Mouse (Mus musculus) myocyte (in vitro differentiated cells): ENCODE results near the gene Rnf115. TPM values are rescaled to one million over a fixed set of nuclear protein-coding genes. Genes with fewer than 3 reads are reported as not detected.

Experiments
- H3K27me3 ChIP-seq: one replicate; pipeline ENCODE4 v1.6.1; 2011; ENCODE audit not compliant: control insufficient read depth, insufficient read depth, insufficient read length
- H3K36me3 ChIP-seq: one replicate; pipeline ENCODE4 v1.6.1; 2011; ENCODE audit not compliant: control insufficient read depth, insufficient read depth
- H3K4me2 ChIP-seq: one replicate; pipeline ENCODE4 v1.6.1; 2011; ENCODE audit warnings: low read depth, control low read depth
- H3K4me3 ChIP-seq: one replicate; pipeline ENCODE4 v1.5.1; 2011; ENCODE audit warnings: mild to moderate bottlenecking, control low read depth, moderate library complexity
- H3K79me2 ChIP-seq: one replicate; pipeline ENCODE4 v1.6.1; 2011; ENCODE audit not compliant: control insufficient read depth, insufficient read depth
- H3ac ChIP-seq: one replicate; pipeline ENCODE4 v1.6.1; 2011; ENCODE audit not compliant: control insufficient read depth, insufficient read length
- CEBPB ChIP-seq: IDR thresholded peaks from 2 replicates; pipeline ENCODE4 v1.6.1; 2011; ENCODE audit warnings: mild to moderate bottlenecking, moderate library complexity; ENCODE audit not compliant: poor library complexity, insufficient read depth, severe bottlenecking
- E2F4 ChIP-seq: IDR thresholded peaks from one replicate; pipeline ENCODE4 v1.6.1; 2011; ENCODE audit warnings: mild to moderate bottlenecking, control low read depth, moderate library complexity; ENCODE audit not compliant: insufficient read depth
- MAX ChIP-seq: IDR thresholded peaks from one replicate; pipeline ENCODE4 v1.6.1; 2011; ENCODE audit warnings: low read depth, mild to moderate bottlenecking, control low read depth
- MYOD1 ChIP-seq, 3 experiments: IDR thresholded peaks; one replicate each; pipeline ENCODE4 v1.6.1; 2011; ENCODE audit warnings: control low read depth in 2 of 3, low read depth in 2 of 3, mild to moderate bottlenecking in 2 of 3, moderate library complexity in 1 of 3; ENCODE audit not compliant: insufficient read length in 2 of 3, control insufficient read depth in 1 of 3
- MYOG ChIP-seq, 3 experiments: IDR thresholded peaks; one replicate each; pipeline ENCODE4 v1.6.1; 2011; ENCODE audit warnings: control low read depth in 2 of 3, low read depth in 2 of 3, mild to moderate bottlenecking in 2 of 3; ENCODE audit not compliant: insufficient read length in 2 of 3, control insufficient read depth in 1 of 3, insufficient read depth in 1 of 3
- POLR2A ChIP-seq: IDR thresholded peaks from one replicate; pipeline ENCODE4 v1.6.1; 2011; ENCODE audit warnings: low read depth, mild to moderate bottlenecking, control low read depth, moderate library complexity; ENCODE audit not compliant: insufficient read length
- POLR2AphosphoS2 ChIP-seq: IDR thresholded peaks from one replicate; pipeline ENCODE4 v1.6.1; 2011; ENCODE audit warnings: low read depth, control low read depth; ENCODE audit not compliant: insufficient read length
- REST ChIP-seq: IDR thresholded peaks from one replicate; pipeline ENCODE4 v1.6.1; 2011; ENCODE audit warnings: mild to moderate bottlenecking, control low read depth, moderate library complexity; ENCODE audit not compliant: insufficient read depth, insufficient read length
- SRF ChIP-seq: IDR thresholded peaks from one replicate; pipeline ENCODE4 v1.6.1; 2011; ENCODE audit warnings: low read depth; ENCODE audit not compliant: control insufficient read depth, insufficient read length
- TCF12 ChIP-seq: IDR thresholded peaks from one replicate; pipeline ENCODE4 v1.6.1; 2011; ENCODE audit warnings: mild to moderate bottlenecking, control low read depth; ENCODE audit not compliant: poor library complexity, insufficient read depth, severe bottlenecking
- TCF3 ChIP-seq: IDR thresholded peaks from one replicate; pipeline ENCODE4 v1.6.1; 2011; ENCODE audit warnings: low read depth, control low read depth; ENCODE audit not compliant: insufficient read length
- USF1 ChIP-seq: IDR thresholded peaks from one replicate; pipeline ENCODE4 v1.6.1; 2011; ENCODE audit warnings: low read depth, mild to moderate bottlenecking, control low read depth, moderate library complexity
- polyA plus RNA-seq: library from polyadenylated mRNA; unstranded; fragments of >200 nt; fragmentation: generic; extraction: Trizol; gene quantifications from one replicate; pipeline ENCODE4 v1.2.1, GENCODE M21; 2012; ENCODE audit warnings: missing spikeins

The Rnf115 gene
- polyA plus RNA-seq, 1 experiment = 10.1 TPM

GRCm38 (mm10) chr3:96706217-96706616 is 21.2 kb upstream of the Rnf115 start:
- H3K36me3 ChIP-seq = peaks cover 21% of the 10 kb centered on the region
- TF ChIP-seq MYOG (IDR thresholded peaks at IDR 0.05; ENCODE audit: control insufficient read depth in 1 of 3, insufficient read depth in 1 of 3, insufficient read length in 2 of 3, low read depth in 2 of 3) = no peak
- peak; percentile 21 for TF ChIP-seq POLR2AphosphoS2
- H3ac ChIP-seq = no peak overlapping the region
- no peaks in the 10 kb centered on the region for H3K27me3 ChIP-seq
- no peaks in the 10 kb centered on the region for H3K79me2 ChIP-seq
- no peak overlapping the region for H3K4me2 ChIP-seq
- no peak overlapping the region for H3K4me3 ChIP-seq

GRCm38 (mm10) chr3:96706984-96707383 is 20.5 kb upstream of the Rnf115 start:
- no peaks in the 10 kb centered on the region for H3K27me3 ChIP-seq
- H3K36me3 ChIP-seq = peaks cover 21% of the 10 kb centered on the region
- no peak overlapping the region for H3K4me2 ChIP-seq
- H3K4me3 ChIP-seq = no peak overlapping the region
- H3ac ChIP-seq = no peak overlapping the region
- TF ChIP-seq POLR2AphosphoS2 (peak; percentile 61), E2F4 (no peak)
- H3K79me2 ChIP-seq = no peaks in the 10 kb centered on the region

- TF ChIP-seq TCF3 = no peak
- no peak for TF ChIP-seq REST
- peak in 1 of 3 experiments; percentile 34 for TF ChIP-seq MYOD1 (IDR thresholded peaks at IDR 0.05; ENCODE audit: control insufficient read depth in 1 of 3, insufficient read length in 2 of 3, low read depth in 2 of 3)
- TF ChIP-seq POLR2A = peak; percentile 69
- TF ChIP-seq POLR2AphosphoS2 = peak; percentile 78
- TF ChIP-seq CEBPB = no peak
- peak; percentile 19 for TF ChIP-seq SRF
- H3ac ChIP-seq = no peak within 1 kb of the TSS
- peaks cover 14% of the 10 kb centered on the region for H3K36me3 ChIP-seq
- peak within 1 kb of the TSS; percentile 19 for H3K4me3 ChIP-seq
- no peaks in the 10 kb centered on the region for H3K79me2 ChIP-seq
- H3K27me3 ChIP-seq = no peaks in the 10 kb centered on the region
- peak within 1 kb of the TSS; percentile 92 for H3K4me2 ChIP-seq
Observed at GRCm38 (mm10) chr3:96707903-96708683, 19.4 kb upstream of the Rnf115 start, which contains the start of gene Nudt17. TSS of gene Nudt17 (minus strand) at chr3:96708562.

GRCm38 (mm10) chr3:96708684-96709064 is 18.8 kb upstream of the Rnf115 start:
- peaks cover 16% of the 10 kb centered on the region for H3K36me3 ChIP-seq
- H3K79me2 ChIP-seq = no peaks in the 10 kb centered on the region
- H3K4me2 ChIP-seq = peak overlapping the region; percentile 92
- peak overlapping the region; percentile 19 for H3K4me3 ChIP-seq
- TF ChIP-seq MYOG (IDR thresholded peaks at IDR 0.05; ENCODE audit: control insufficient read depth in 1 of 3, insufficient read depth in 1 of 3, insufficient read length in 2 of 3, low read depth in 2 of 3) (no peak), POLR2A (no peak), TCF12 (no peak), E2F4 (no peak), SRF (no peak), POLR2AphosphoS2 (no peak), TCF3 (no peak), USF1 (no peak), MAX (no peak), REST (no peak), CEBPB (no peak), MYOD1 (IDR thresholded peaks at IDR 0.05; ENCODE audit: control insufficient read depth in 1 of 3, insufficient read length in 2 of 3, low read depth in 2 of 3) (no peak)
- H3K27me3 ChIP-seq = no peaks in the 10 kb centered on the region
- no peak overlapping the region for H3ac ChIP-seq

GRCm38 (mm10) chr3:96714286-96714685 is 13.2 kb upstream of the Rnf115 start:
- no peak overlapping the region for H3ac ChIP-seq
- H3K4me3 ChIP-seq = no peak overlapping the region
- TF ChIP-seq POLR2A (no peak), MYOG (IDR thresholded peaks at IDR 0.05; ENCODE audit: control insufficient read depth in 1 of 3, insufficient read depth in 1 of 3, insufficient read length in 2 of 3, low read depth in 2 of 3) (no peak), CEBPB (no peak), TCF3 (no peak), MYOD1 (IDR thresholded peaks at IDR 0.05; ENCODE audit: control insufficient read depth in 1 of 3, insufficient read length in 2 of 3, low read depth in 2 of 3) (no peak), MAX (no peak), REST (no peak), POLR2AphosphoS2 (no peak), TCF12 (no peak), E2F4 (no peak), USF1 (no peak), SRF (no peak)

More at GRCm38 (mm10) chr3:96714286-96714685, 13.2 kb upstream of the Rnf115 start:
- Histone ChIP-seq H3K79me2 (no peaks in the 10 kb centered on the region), H3K27me3 (no peaks in the 10 kb centered on the region), H3K36me3 (peaks cover 42% of the 10 kb centered on the region), H3K4me2 (no peak overlapping the region)
